Mouse (Mus musculus): ENCODE results near the gene Slc4a5.

DNA sequence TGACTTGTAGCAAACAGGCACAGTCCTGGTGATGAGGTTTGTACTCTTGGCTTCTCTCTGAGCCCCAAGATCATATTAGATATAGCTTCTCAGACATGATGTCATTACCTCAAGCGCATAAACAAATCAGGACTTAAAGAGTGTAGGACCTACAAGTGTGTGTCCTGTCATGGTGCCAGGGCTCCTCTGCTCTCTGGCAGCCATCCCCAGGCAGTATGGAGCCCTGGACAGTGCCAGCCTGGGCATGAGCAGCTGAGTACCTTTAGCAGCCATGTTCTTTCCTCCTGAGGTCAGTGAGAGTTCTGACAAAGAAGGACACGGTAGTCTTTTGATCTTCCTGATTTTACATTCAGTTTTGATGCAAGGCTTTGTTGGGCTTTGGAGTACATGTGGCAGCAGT lies 123.3 kb downstream of the Slc4a5 start:
- TF ChIP-seq POLR2A (IDR thresholded peaks at IDR 0.05; ENCODE audit: low read depth, low read length) (no peak), CTCF (IDR thresholded peaks at IDR 0.05; ENCODE audit: extremely low read depth, insufficient read length, insufficient replicate concordance, low read depth, low read length) (no peak)
